Mouse (Mus musculus) mesoderm, embryonic 11.5 days (tissue): ENCODE results near the gene Psmd14.

Experiments
- DNase-seq: peaks from one replicate; pipeline ENCODE4 v3.0.0-alpha.2; 2012; ENCODE audit warnings: low read depth, low spot score

Gene Psmd14

GRCm38 (mm10) chr2:61813106-61813505 is 101.6 kb downstream of the Psmd14 start:
- no peak for DNase-seq

- DNase-seq: no peak
Measured at GRCm38 (mm10) chr2:61813521-61813920, 102.0 kb downstream of the Psmd14 start.

- no peak for DNase-seq
Measured at GRCm38 (mm10) chr2:61814548-61815473, 103.3 kb downstream of the Psmd14 start.

GRCm38 (mm10) chr2:61815583-61816313 is 104.3 kb downstream of the Psmd14 start:
- peak; percentile 82 for DNase-seq

GRCm38 (mm10) chr2:61818197-61818596 is 106.7 kb downstream of the Psmd14 start:
- DNase-seq: no peak

GRCm38 (mm10) chr2:61820203-61820602 is 108.7 kb downstream of the Psmd14 start:
- DNase-seq: no peak

- DNase-seq: no peak
Measured at GRCm38 (mm10) chr2:61823426-61824140, 112.1 kb downstream of the Psmd14 start.

GRCm38 (mm10) chr2:61837243-61837806 is 125.8 kb downstream of the Psmd14 start:
- DNase-seq: no peak
